ENCODE assay signal across 8 mouse cellular contexts in genomic region chr1:63953229-63953883, GRCm38 (mm10).
A peak's percentile ranks its signal among the peaks of the same experiment; 100 is the strongest.
DNase-seq lines count a peak whose midpoint lies in the region; ATAC-seq and TF ChIP-seq lines count a peak whose summit lies in the region.

No protein-coding gene starts in this region.

- in situ Hi-C loops in ES-E14 (cut with MboI; ENCODE audit: low sequenced_read_pairs in 2 of 2, unreplicated experiment in 2 of 2), result no loop called here

- no peak overlapping the region; a peak in 1 of 4 replicates for H3K4me3 ChIP-seq in ES-E14 (ENCODE audit: insufficient read depth in 1 of 2, low read depth in 1 of 2, low read length in 2 of 2, poor library complexity in 1 of 2, severe bottlenecking in 1 of 2)
- no peak overlapping the region for H3K4me3 ChIP-seq in forebrain, embryonic 16.5 days (replicated peaks; ENCODE audit: low read length)
- H3K4me3 ChIP-seq in hindbrain, embryonic 13.5 days, result no peak overlapping the region

- peak; percentile 41; the same call in 1 of the 2 replicates for ATAC-seq in cerebellum, adult (ENCODE audit: insufficient number of reproducible peaks, low FRiP score, low TSS enrichment)
- ATAC-seq in forebrain, embryonic 16.5 days, result peak; percentile 85
- peak; percentile 91 for ATAC-seq in hindbrain, embryonic 13.5 days (ENCODE audit: low FRiP score)
- peak; percentile 91 for ATAC-seq in megakaryocyte, adult 5-6 weeks (ENCODE audit: poor library complexity, severe bottlenecking)
- ATAC-seq in erythroblast, adult 5-6 weeks (replicated peaks; ENCODE audit: low FRiP score, poor library complexity, severe bottlenecking), result no peak

- DNase-seq in ES-E14 (ENCODE audit: low read depth, low spot score), result no peak
- DNase-seq in layer of hippocampus, postnatal 10 days (ENCODE audit: low spot score in 2 of 2), result peak; percentile 25 to 50
- peak; percentile 30 for DNase-seq in skeletal muscle tissue, adult 2 months (ENCODE audit: low read depth, low spot score)

- H3K9ac ChIP-seq in ES-E14 (ENCODE audit: insufficient read depth, low read depth, low read length, poor library complexity, severe bottlenecking), result no peak overlapping the region
- H3K9ac ChIP-seq in forebrain, embryonic 16.5 days (replicated peaks; ENCODE audit: low read depth, low read length), result no peak overlapping the region
- H3K9ac ChIP-seq in hindbrain, embryonic 13.5 days, result no peak overlapping the region

- no peaks in the 10 kb centered on the region for H3K4me1 ChIP-seq in ES-E14 (ENCODE audit: control insufficient read depth in 2 of 2, insufficient read depth in 2 of 2, low read length in 2 of 2, poor library complexity in 1 of 2)
- peaks cover 5% of the 10 kb centered on the region; the same call in 1 of the 2 replicates for H3K4me1 ChIP-seq in forebrain, embryonic 16.5 days (replicated peaks; ENCODE audit: control insufficient read depth, insufficient read depth, low read length)
- peaks cover 13% of the 10 kb centered on the region for H3K4me1 ChIP-seq in hindbrain, embryonic 13.5 days (replicated peaks)

- H3K27me3 ChIP-seq in forebrain, embryonic 16.5 days (replicated peaks; ENCODE audit: control insufficient read depth, insufficient read depth, low read length), result no peaks in the 10 kb centered on the region
- H3K27me3 ChIP-seq in hindbrain, embryonic 13.5 days, result no peaks in the 10 kb centered on the region

- no peak overlapping the region for H3K4me2 ChIP-seq in forebrain, embryonic 16.5 days (ENCODE audit: low read length)
- peak overlapping the region; percentile 31 for H3K4me2 ChIP-seq in hindbrain, embryonic 13.5 days

- H3K9me3 ChIP-seq in ES-E14 (ENCODE audit: control insufficient read depth, insufficient read depth, low read depth, low read length), result no peaks in the 10 kb centered on the region
- no peaks in the 10 kb centered on the region for H3K9me3 ChIP-seq in forebrain, embryonic 16.5 days (ENCODE audit: control insufficient read depth, low read length)
- H3K9me3 ChIP-seq in hindbrain, embryonic 13.5 days, result no peaks in the 10 kb centered on the region

- 60% methylated on average over 18 of the region's 18 CpGs for WGBS in forebrain, embryonic 16.5 days
- 51% methylated on average over 18 of the region's 18 CpGs for WGBS in hindbrain, embryonic 13.5 days

- H3K27ac ChIP-seq in ES-E14 (ENCODE audit: insufficient read depth, low read depth, low read length, poor library complexity, severe bottlenecking), result no peak overlapping the region
- no peak overlapping the region for H3K27ac ChIP-seq in forebrain, embryonic 16.5 days (ENCODE audit: low read length)
- no peak overlapping the region for H3K27ac ChIP-seq in hindbrain, embryonic 13.5 days

- no peaks in the 10 kb centered on the region for H3K36me3 ChIP-seq in ES-E14 (ENCODE audit: control insufficient read depth, insufficient read depth, low read length, poor library complexity, severe bottlenecking)
- no peaks in the 10 kb centered on the region for H3K36me3 ChIP-seq in forebrain, embryonic 16.5 days (ENCODE audit: control insufficient read depth, insufficient read depth)
- no peaks in the 10 kb centered on the region for H3K36me3 ChIP-seq in hindbrain, embryonic 13.5 days

TF ChIP-seq in ES-E14, 5 proteins besides CTCF, POLR2A, EP300 and RAD21:
- TF ChIP-seq ZNF384 (IDR thresholded peaks at IDR 0.05; ENCODE audit: low read depth, low read length) (no peak), ZC3H11A (IDR thresholded peaks at IDR 0.05; ENCODE audit: borderline replicate concordance, low read depth, low read length) (peak; percentile 81), CHD2 (IDR thresholded peaks at IDR 0.05; ENCODE audit: low read depth, low read length) (no peak), HCFC1 (IDR thresholded peaks at IDR 0.05; ENCODE audit: borderline replicate concordance, insufficient read depth, low read length) (no peak)
